Mouse (Mus musculus): Measurements from ENCODE around the gene Fam89a.

The Fam89a gene

DNA sequence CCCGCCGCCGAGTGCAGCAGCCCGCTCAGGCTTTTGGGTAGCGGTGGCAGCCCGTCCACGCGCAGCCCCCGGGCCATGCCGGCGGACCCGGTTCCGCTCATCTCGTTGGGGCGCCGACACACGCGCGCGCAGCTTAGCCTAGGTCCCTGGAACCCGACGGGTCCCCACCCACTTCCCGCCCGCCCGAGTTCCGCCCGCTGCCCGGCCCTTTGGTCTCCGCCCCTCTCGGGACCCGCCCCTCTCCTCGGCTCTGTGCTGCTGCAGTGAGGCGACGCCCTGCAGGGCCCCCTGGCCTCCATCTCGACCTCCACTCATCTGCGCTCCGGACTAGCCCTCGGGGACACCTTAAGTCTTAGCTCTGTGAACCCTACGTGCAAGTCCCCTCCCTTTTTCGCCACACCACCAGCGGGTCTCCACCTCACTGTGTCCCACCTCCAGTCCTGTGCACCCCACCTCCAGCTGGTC, at the start of gene Fam89a:
Gene Fam89a (minus strand): TSS at position 124 of the 465 bp plus-strand sequence.
- DNase-seq (ENCODE audit: low spot score in 2 of 2), result peak; percentile 6 to 26

DNA sequence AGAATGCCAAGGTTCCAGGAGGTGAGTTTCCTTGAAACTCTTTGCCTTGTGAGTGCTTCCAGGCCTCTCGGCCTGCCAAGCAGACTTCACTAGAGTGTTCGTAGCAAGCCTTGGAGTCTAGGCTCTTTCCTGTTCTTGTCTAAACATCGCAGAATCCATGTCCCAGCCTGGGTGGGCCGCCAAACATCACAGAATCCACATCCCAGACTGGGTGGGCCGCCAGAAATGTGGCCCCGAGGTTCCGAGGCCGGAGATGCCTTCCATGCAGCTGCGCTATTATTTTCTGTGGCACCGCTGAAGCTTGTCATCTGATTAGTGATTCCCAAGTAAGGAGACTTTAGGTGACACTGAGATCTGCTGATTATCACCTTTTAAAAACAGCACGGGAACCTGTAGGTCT, 48.9 kb upstream of the Fam89a start:
- DNase-seq (ENCODE audit: low spot score in 2 of 2), result no peak

DNA sequence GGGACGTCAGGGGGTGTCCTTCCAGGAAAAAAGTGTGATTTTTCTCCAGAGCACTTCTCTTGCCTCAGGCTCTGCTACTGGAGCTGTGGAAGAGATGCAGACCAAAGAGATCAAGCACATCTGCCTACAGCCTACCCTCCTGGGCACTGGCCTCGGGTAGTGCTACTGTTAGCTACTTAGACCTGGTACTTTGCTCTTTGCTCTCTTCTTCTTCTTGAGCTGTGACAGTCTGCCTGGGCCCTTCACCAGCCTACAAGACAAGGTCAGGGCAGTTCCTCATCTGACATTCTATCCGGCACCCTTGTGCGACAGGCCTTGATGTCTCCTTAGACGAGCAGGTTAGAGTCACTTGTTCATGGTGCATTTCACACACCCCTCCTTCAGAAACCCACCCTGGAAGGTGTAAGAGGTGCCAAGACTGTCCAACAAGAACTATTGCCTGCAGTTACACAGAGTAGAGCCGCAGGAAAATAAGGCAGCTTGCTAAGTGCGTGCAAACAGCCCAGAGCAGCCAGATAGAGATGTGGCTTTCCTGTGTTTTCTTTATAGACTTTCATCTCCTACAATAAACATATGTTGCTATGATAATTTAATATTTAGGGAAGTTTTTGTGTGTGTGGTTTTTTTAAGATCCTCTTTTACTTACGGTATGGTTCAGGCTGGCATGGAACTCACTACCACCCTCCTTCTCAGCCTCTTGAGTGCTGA, 44.3 kb upstream of the Fam89a start:
- DNase-seq (ENCODE audit: low spot score in 2 of 2), result no peak

DNA sequence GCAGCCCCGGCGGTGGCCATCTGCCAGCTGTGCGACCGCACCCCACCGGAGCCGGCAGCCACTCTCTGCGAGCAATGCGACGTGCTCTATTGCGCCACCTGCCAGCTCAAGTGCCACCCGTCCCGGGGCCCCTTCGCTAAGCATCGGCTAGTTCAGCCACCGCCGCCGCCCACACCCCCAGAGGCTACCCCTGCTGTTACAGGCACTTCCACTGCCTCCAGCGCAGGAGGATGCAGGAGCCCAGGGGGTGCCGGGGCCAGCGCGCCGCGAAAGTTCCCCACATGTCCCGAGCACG, 42.8 kb upstream of the Fam89a start:
- DNase-seq (ENCODE audit: low spot score in 2 of 2), result peak in 1 of 2 experiments; percentile 11

DNA sequence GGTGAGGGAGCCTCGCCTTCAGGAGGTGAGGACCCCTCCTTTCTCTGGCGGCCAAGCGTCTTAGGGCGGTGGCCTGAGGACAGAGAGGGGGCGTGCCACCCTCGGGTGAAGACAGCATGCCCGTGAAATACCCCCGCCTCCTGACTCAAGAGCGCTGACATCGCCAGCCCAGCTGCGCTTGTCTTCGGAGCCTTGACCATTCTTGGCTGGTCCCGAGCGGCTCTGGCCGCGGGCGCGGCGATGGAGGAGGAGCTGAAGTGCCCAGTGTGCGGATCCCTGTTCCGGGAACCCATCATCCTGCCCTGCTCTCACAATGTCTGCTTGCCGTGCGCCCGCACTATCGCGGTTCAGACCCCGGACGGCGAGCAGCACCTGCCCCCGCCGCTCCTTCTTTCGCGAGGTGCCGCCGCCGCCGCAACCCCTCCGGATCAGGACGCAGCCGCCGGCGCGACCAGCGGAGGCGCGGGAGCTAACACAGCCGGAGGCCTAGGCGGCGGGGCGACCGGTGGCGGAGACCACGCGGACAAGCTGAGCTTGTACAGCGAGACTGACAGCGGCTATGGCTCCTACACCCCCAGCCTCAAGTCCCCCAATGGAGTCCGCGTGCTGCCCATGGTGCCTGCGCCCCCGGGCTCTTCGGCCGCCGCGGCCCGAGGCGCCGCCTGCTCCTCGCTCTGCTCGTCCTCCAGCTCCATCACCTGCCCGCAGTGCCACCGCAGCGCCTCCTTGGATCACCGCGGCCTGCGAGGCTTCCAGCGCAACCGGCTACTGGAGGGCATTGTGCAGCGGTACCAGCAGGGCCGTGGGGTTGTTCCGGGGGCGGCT, 42.2 kb upstream of the Fam89a start:
- DNase-seq (ENCODE audit: low spot score in 2 of 2), result no peak

DNA sequence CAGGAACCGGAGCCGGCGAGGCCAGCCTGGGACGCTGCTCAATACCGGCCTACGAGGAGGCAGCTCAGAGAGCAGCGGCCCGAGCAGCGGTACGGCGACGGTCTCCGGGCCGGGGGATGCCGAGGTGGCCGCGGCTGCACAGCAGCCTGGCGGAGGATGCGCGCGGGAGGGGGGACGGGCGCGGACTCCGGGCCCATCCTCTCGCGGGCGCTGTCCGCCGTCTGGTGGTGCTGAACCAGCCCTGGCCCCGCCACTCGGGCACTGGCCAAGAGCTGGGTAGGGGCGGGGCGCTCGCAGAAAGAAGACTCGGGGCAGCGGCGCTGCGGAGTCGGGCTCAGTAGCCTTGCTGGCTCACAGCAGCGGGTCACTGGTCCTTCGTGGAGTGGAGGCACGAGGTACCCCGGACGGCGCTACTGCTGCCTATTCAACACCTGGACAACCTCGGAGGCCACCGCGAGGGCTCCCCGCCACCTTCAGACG, 41.6 kb upstream of the Fam89a start:
- DNase-seq (ENCODE audit: low spot score in 2 of 2), result peak; percentile 17 to 58

DNA sequence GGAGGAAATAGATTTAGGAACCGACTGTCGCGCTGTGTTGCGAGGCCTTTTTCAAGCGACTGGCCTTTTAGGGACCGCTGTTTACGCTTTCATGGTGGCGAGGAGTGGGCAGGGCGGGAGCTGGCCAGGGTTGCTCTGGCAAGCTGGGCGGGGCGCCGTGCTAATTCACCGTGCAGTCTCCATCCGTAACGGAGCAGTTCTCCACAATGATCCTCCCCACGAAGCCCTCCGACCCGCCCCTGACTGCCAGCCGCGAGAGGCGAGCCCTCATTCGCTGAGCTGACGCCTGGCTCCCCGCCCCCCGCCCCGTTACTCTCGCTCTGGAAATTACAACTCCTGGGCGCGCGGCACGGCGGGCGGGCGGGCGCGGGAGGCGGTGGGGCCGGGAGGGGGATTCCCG, 41.1 kb upstream of the Fam89a start, which contains the start of gene Trim67:
Gene Trim67 (plus strand): TSS at position 385 of the 400 bp plus-strand sequence.
- no peak for DNase-seq (ENCODE audit: low spot score in 2 of 2)

DNA sequence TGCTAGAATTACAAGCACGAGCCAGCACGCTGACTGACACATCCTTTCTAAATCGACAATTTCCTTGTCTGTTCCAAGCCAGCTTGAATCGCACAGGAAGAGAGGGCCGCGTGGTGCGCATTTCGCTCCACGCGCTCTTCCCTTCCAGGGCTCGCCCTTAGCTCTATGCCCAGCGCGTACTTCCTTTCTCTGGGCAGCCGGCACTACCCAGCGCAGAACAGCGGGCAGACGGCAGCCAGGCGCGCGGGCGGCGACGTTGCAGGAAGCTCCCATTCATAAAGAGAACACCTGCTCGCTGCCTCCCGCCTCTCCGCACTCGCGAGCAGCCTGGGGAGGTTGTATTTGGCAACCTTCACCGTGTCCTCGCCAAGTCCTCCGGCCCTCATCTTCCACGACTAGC, 40.6 kb upstream of the Fam89a start:
- no peak for DNase-seq (ENCODE audit: low spot score in 2 of 2)

DNA sequence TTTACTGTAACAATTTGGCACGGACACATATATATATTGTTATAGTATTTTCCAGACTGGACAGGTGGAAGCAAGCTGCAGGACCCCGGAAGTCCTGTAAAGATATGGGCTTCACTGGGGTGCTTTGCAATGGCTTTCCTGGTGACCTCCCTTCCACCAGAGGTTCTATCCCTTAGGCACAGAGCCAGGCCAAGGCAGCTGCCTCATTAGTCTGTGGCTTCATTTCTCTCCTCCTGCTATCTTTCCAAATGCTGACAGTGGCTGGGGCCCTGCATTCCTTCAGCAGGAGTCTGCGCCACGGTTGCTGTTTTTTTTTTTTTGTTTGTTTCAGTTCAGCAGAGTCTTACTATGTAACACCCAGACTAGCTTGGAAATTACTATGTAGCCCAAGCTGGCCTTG, 40.1 kb upstream of the Fam89a start:
- DNase-seq (ENCODE audit: low spot score in 2 of 2), result no peak

DNA sequence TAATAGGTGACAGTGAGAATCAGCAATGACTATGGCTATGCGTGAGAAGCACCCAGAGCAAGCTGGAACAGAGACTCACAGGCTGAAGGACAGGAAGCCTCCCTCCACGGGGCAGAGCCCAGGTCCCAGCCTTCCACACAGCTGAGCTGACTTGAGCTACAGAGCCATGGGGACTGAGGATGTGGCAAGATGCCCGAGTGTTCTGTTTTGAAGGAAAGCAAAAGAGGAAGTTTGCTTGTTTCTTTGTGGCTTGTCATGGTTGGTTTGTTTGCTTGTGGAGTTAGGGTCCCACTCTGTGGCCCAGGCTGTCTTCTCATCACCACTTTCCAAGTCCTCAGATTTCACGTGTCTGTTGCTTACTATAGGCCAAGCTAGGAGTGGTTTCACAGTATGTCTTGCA, 39.0 kb upstream of the Fam89a start:
- DNase-seq (ENCODE audit: low spot score in 2 of 2), result no peak

DNA sequence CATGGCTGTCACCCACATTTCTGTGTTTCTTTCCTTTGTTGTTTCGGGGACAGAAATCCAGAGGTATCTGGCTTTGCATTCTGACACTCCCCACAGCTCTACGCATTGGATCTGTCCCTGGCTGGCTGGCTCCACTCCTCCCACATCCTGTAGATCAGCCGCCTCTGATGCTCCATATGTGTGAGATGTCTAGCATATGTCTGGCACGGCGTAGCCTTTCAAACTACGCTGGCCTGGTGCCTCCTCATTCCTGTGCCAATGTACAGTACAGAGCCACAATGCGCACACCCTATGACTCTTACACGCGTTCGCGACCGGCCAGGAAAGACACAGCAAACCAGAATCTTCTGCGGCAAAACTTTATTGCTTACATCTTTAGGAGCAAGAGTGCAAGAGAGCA, 33.0 kb upstream of the Fam89a start:
- DNase-seq (ENCODE audit: low spot score in 2 of 2), result no peak

DNA sequence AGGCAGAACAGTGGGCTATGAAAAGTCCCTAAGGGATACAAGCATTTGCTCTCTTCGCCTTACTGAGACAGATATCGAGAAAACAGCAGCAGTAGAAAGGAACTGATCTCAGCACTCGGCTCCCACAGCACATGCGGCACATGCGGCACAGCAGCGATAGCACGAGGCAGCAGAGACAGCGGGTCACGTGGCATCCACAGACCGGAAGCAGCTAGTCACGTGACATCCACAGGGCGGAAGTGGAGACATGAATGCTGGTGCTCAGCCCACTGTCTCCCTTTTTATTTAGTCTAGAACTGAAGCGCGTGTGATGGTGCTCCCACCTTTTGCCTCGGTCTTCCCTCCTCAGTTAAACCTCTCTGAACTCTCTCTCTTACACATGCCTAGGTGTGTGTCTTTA, 31.6 kb upstream of the Fam89a start:
- DNase-seq (ENCODE audit: low spot score in 2 of 2), result no peak

DNA sequence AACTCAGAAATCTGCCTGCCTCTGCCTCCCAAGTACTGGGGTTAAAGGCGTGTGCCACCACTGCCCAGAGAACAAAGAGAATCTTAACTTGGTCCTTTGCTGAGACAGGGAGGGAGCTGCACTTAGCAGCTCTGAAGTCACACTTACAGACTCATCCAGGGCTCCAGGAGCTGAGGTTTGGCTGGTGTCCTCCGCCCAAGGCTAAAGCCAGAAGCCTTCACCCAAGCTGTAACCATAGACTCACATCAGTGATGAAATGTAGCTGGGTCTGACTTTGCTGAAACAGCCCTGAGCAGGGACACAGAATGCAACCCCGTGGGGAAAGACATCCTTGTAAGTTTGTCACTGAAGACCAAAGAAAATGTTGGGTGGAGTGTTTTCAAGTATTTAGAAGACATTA, 30.8 kb upstream of the Fam89a start:
- no peak for DNase-seq (ENCODE audit: low spot score in 2 of 2)

DNA sequence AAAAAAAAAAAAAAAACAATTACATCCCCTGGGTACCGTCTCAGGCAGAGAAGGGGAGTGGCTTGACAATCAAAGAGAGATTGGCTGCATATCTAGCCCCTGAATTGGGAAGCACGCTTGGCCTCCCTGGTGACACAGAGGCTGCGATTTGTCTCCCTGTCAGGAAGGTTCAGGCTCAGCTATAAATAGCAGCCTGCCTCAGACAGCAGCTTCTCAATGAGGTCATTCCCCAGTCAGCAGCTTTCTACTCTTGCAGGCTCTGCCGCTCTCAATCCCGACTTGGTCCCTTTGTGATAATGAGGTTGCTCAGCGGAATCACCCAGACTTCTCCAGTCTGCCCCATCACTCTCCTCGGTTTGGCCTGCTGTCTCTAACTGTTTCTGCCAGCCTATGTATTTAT, 28.6 kb upstream of the Fam89a start:
- no peak for DNase-seq (ENCODE audit: low spot score in 2 of 2)

DNA sequence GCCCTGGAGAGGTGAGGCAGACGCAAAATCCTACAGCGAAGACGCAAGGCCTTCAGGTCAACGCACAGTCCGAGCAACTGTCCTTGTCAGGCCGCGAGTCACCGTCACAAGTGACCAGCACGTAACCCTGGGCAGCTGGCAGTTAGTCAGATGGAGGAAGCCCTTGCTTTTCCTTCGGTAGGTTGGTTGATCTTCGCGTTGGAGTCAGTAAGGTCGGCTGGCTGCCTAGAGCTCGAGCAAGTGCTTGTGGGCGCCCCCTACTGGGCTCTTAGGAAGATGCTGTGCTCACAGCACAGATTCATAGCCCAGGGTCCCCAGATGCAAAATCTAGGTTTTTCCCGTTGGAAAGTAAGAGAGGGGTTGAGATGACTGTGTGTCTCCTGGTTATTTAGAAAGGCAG, 24.1 kb upstream of the Fam89a start:
- DNase-seq (ENCODE audit: low spot score in 2 of 2), result peak; percentile 36 to 51

DNA sequence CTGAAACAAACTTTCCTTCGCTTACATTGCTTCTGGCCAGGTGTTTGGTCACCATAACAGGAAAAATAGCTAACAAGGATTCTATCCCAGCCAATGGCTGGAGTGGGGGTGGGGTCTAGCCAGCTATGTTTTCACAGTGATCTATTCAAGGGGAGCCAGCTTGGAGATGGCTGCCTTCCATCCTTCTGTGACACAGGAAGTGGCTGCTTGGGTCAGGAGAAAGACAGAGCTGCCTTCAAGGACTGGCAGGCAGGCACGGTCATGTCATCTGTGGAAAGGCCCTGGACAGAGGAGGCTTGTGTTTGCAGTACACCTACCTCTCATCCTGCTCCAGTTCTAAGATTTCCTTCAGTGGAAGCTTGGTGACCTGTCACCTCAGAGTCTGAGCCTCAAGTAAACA, 20.8 kb upstream of the Fam89a start:
- no peak for DNase-seq (ENCODE audit: low spot score in 2 of 2)

DNA sequence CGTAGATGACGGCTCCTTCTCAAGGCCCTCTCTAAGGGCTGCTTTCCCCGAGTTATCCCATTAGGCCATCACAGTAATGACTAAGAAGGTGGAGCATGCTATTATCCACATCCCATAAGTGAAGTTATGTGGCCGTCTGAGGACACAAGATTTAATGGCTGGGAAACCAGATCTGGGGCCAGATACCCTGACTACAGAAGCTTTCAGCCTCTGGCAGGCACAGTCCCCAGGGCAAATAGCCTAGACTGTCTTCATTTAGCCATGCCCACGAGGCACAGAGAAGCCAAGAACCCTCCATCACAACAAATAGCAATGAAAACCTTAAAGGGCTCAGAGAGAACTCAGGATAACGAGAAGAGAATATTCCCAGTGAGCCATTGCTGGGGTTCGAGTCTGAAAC, 11.4 kb upstream of the Fam89a start:
- no peak for DNase-seq (ENCODE audit: low spot score in 2 of 2)

DNA sequence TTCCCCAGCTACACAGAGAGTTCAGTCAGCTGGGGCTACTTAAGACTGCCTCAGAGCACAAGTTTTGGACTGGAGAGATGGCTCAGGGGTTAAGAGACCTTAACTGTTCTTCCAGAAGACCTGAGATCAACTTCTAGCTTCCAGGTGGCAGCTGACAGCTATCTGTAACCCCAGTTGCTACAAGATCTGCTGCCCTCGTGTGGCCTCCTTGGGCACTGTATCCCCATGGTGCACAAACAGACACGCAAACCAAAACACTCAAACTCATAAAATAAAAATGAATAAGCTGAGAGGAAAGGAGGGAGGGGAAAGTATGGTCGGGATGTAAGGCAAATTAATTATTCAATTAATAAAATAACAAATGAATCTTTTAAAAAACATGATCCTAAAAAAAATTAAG, 6.9 kb upstream of the Fam89a start:
- peak in 1 of 2 experiments; percentile 20 for DNase-seq (ENCODE audit: low spot score in 2 of 2)

DNA sequence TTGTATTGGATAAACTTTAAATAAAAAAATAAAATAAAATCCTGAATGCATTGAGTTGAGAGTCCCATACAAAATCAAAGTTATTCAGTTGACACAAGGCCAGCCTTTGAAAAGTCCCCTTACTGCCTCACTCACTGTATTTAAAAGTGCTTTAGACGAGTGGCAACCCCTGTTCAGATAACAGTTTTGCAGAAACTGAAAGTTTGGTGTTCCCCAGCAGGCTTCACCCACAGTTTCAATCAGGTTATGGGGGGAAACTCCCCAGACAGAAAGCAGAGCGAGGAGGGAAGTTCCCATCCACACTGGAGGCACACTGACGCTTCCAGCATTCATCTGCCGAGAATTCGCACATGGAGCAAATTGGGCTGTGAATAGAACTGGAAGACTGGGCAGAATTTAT, 5.0 kb upstream of the Fam89a start:
- peak in 1 of 2 experiments; percentile 11 for DNase-seq (ENCODE audit: low spot score in 2 of 2)

DNA sequence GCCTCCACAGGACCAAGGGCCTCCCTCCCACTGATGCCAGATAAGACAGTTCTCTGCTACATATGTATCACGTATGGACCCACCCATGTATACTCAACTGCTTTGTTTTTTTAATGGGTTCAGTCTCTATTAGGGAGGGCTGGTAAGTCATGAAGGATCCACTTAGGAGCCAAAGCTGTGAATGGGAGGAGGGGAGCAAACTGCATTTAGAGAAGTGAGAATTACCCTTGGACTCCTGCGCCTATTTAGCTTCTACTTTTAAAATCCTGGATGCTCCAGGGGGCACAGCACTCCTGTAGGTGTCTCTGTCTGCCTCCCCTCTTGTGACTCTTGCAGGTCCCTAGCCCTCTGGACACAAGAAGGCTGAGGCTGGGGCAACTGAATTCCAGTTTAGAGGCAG, 4.5 kb upstream of the Fam89a start:
- DNase-seq (ENCODE audit: low spot score in 2 of 2), result no peak

DNA sequence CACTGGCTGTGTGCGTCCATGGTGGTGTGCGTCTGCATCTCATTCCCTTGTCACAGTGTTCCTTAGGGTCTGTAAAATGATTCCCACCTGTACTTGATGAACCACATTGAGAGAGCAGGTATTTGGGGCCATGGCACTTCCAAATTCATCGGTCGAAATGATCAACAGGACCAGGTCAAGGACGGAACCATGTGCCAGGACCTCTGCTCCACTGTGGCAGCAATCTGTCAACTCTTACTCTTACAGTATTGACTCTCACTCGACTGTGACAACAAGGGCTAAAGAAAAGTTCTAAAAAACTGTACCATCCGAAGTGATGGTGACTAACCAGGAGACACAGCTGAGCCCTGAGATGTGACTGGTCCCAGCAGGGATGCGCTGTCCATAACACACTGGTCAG, 3.8 kb upstream of the Fam89a start:
- no peak for DNase-seq (ENCODE audit: low spot score in 2 of 2)

DNA sequence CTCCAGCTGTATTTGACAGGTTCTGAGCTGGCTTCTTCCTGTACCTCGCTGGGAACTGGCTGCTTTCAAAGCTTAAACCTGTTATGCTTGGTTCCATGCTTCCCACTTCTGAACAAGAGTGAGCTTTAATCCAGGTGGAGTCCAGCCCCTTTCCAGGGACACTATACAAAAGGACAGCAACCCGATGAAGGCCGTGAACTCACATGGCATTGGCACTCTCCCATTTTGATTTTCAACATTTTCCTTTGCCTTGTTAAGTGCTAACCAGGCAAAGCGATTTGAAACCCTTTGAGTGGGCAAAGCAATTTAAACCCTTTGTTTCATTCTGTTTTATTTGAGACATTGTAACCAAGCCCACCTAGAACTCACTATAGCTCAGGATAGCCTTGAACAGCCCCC, 3.2 kb upstream of the Fam89a start:
- no peak for DNase-seq (ENCODE audit: low spot score in 2 of 2)

DNA sequence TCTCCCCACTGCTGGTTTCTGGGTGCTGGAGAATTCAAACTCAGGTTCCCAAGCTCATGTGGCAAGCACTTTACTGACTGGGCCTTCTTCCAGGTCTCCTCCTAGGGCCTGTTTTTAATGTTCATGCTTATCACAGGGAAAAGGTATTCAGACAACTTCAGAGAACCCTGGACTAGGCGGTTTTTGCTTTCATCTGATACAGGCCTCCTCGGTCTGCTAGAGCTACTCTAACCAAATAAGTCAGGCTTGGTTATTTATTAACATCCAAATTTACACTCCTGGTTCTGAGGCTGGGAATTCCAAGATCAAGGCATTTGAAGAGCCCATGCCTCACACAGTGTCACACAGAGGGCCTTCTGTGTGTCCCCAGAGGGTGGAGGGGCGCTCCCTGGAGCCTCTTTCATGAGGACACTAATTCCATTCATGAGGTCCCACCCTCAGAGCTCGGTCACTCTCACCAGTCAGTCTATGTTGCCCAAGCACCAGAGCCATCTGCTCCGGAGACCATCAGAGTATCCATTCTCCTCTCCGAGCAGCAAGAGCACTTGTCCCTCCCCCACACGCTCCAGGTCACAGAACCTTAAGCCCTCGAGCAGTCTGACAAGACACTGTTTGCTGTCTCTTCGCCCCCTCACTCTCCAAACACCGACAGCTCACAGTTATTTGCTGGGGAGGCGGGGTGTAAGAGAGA, 2.6 kb upstream of the Fam89a start:
- no peak for DNase-seq (ENCODE audit: low spot score in 2 of 2)
